Mouse (Mus musculus) 3T3-L1 (cell line): ENCODE data around the gene Schip1.

Experiments
- DNase-seq: peaks from one replicate; pipeline ENCODE4 v3.0.0-alpha.2; 2015; ENCODE audit warnings: low read depth, low spot score

The Schip1 gene

GRCm38 (mm10) chr3:68379242-68379641, 314.6 kb downstream of the Schip1 start:
- no peak for DNase-seq

GRCm38 (mm10) chr3:68383672-68384071, 319.1 kb downstream of the Schip1 start:
- DNase-seq: no peak

GRCm38 (mm10) chr3:68385544-68385943, 320.9 kb downstream of the Schip1 start:
- DNase-seq: no peak

GRCm38 (mm10) chr3:68388023-68388422, 323.4 kb downstream of the Schip1 start:
- DNase-seq: no peak

GRCm38 (mm10) chr3:68393578-68393977, 329.0 kb downstream of the Schip1 start:
- no peak for DNase-seq

GRCm38 (mm10) chr3:68398691-68399090, 334.1 kb downstream of the Schip1 start:
- DNase-seq: no peak

GRCm38 (mm10) chr3:68400121-68400520, 335.5 kb downstream of the Schip1 start:
- no peak for DNase-seq

- DNase-seq: no peak
Observed at GRCm38 (mm10) chr3:68403343-68403742, 338.7 kb downstream of the Schip1 start.

- no peak for DNase-seq
Observed at GRCm38 (mm10) chr3:68403783-68404217, 339.2 kb downstream of the Schip1 start.

GRCm38 (mm10) chr3:68405724-68406123, 341.1 kb downstream of the Schip1 start:
- DNase-seq: no peak

- DNase-seq: no peak
Observed at GRCm38 (mm10) chr3:68412262-68412661, 347.7 kb downstream of the Schip1 start.

GRCm38 (mm10) chr3:68419792-68420191, 355.2 kb downstream of the Schip1 start:
- no peak for DNase-seq

GRCm38 (mm10) chr3:68420927-68421326, 356.3 kb downstream of the Schip1 start:
- DNase-seq: no peak

- no peak for DNase-seq
Observed at GRCm38 (mm10) chr3:68421849-68422248, 357.2 kb downstream of the Schip1 start.

- no peak for DNase-seq
Observed at GRCm38 (mm10) chr3:68428081-68428480, 363.5 kb downstream of the Schip1 start.

GRCm38 (mm10) chr3:68434435-68434834, 369.8 kb downstream of the Schip1 start:
- no peak for DNase-seq

GRCm38 (mm10) chr3:68434897-68435296, 370.3 kb downstream of the Schip1 start:
- no peak for DNase-seq

GRCm38 (mm10) chr3:68448480-68448879, 383.9 kb downstream of the Schip1 start:
- peak; percentile 8 for DNase-seq

GRCm38 (mm10) chr3:68451634-68452033, 387.0 kb downstream of the Schip1 start:
- no peak for DNase-seq

- DNase-seq: no peak
Observed at GRCm38 (mm10) chr3:68453266-68453665, 388.7 kb downstream of the Schip1 start.

- peak; percentile 48 for DNase-seq
Observed at GRCm38 (mm10) chr3:68453719-68454455, 389.3 kb downstream of the Schip1 start.

GRCm38 (mm10) chr3:68466643-68467042, 402.0 kb downstream of the Schip1 start:
- DNase-seq: no peak

- DNase-seq: no peak
Observed at GRCm38 (mm10) chr3:68467941-68468687, 403.5 kb downstream of the Schip1 start.
